Mouse (Mus musculus): ENCODE measurements at regions not wholly inside any gene's neighbourhood (a gene's known extent, or its start where the extent isn't known, plus 50 kb on each side); places are given as distances from the start of the nearest gene placed in this dataset.

GRCm38 (mm10) chr8:8532907-8533306 lies 128.1 kb downstream of the Efnb2 start:
- no peaks in the 10 kb centered on the region for H3K9me3 ChIP-seq (replicated peaks; ENCODE audit: insufficient read depth, low read length)
- no peak for TF ChIP-seq EP300 (IDR thresholded peaks at IDR 0.05; ENCODE audit: low read depth in 1 of 2, low read length in 2 of 2)
- TF ChIP-seq RAD21 (IDR thresholded peaks at IDR 0.05; ENCODE audit: low read depth, low read length): no peak
- no peak for TF ChIP-seq CTCF (IDR thresholded peaks at IDR 0.05 in 2 of 3, conservative IDR thresholded peaks at IDR 0.05 in 1 of 3; ENCODE audit: control insufficient read depth in 1 of 3, insufficient read depth in 1 of 3, low read depth in 2 of 3, low read length in 3 of 3, poor library complexity in 1 of 3, severe bottlenecking in 1 of 3)
- no peak for TF ChIP-seq MAZ (IDR thresholded peaks at IDR 0.05; ENCODE audit: low read depth, low read length)
- no peak for TF ChIP-seq GABPA (IDR thresholded peaks at IDR 0.05; ENCODE audit: low read depth, low read length)
- no peak for TF ChIP-seq USF2 (IDR thresholded peaks at IDR 0.05; ENCODE audit: borderline replicate concordance in 1 of 2, insufficient read depth in 1 of 2, low read depth in 1 of 2, low read length in 2 of 2)
- no peak for TF ChIP-seq MEF2A (IDR thresholded peaks at IDR 0.05; ENCODE audit: extremely low read depth, insufficient replicate concordance, low read depth, low read length, poor library complexity, severe bottlenecking)
- TF ChIP-seq ZNF384 (IDR thresholded peaks at IDR 0.05; ENCODE audit: low read depth, low read length): no peak
- TF ChIP-seq MAFK (IDR thresholded peaks at IDR 0.05; ENCODE audit: borderline replicate concordance, low read depth, low read length): no peak
- no peak for TF ChIP-seq POLR2AphosphoS2 (IDR thresholded peaks at IDR 0.05; ENCODE audit: low read length)
- TF ChIP-seq UBTF (IDR thresholded peaks at IDR 0.05; ENCODE audit: borderline replicate concordance, insufficient read depth, low read depth, low read length): no peak
- no peak for TF ChIP-seq SMC3 (IDR thresholded peaks at IDR 0.05; ENCODE audit: low read depth, low read length)
- TF ChIP-seq HCFC1 (IDR thresholded peaks at IDR 0.05; ENCODE audit: low read depth, low read length): no peak
- TF ChIP-seq NELFE (IDR thresholded peaks at IDR 0.05; ENCODE audit: low read depth, low read length): no peak
- no peak for TF ChIP-seq ZMIZ1 (IDR thresholded peaks at IDR 0.05; ENCODE audit: low read depth, low read length)
- TF ChIP-seq ELF1 (IDR thresholded peaks at IDR 0.05; ENCODE audit: low read depth, low read length): no peak
- TF ChIP-seq SIN3A (IDR thresholded peaks at IDR 0.05; ENCODE audit: low read length): no peak
- TF ChIP-seq TBP (IDR thresholded peaks at IDR 0.05; ENCODE audit: low read depth, low read length): no peak
- TF ChIP-seq ZKSCAN1 (IDR thresholded peaks at IDR 0.05; ENCODE audit: low read depth, low read length): no peak
- TF ChIP-seq TAL1 (IDR thresholded peaks at IDR 0.05; ENCODE audit: low read length): no peak
- H3K79me2 ChIP-seq (ENCODE audit: control insufficient read depth, insufficient read depth, low read length, poor library complexity): no peaks in the 10 kb centered on the region
- H3K4me1 ChIP-seq (ENCODE audit: control insufficient read depth in 1 of 2, insufficient read depth in 2 of 2, low read length in 2 of 2): no peaks in the 10 kb centered on the region
- no peak for DNase-seq (ENCODE audit: low read depth, low spot score)
- H3K27ac ChIP-seq (ENCODE audit: control insufficient read depth, low read depth, low read length): no peak overlapping the region
- H3K9ac ChIP-seq (ENCODE audit: control insufficient read depth, low read depth, low read length, poor library complexity, severe bottlenecking): no peak overlapping the region
- H3K27me3 ChIP-seq (ENCODE audit: control insufficient read depth in 1 of 2, insufficient read depth in 2 of 2, low read length in 2 of 2): no peaks in the 10 kb centered on the region
- H3K4me3 ChIP-seq (ENCODE audit: control insufficient read depth in 1 of 2, insufficient read depth in 1 of 2, low read depth in 2 of 2, low read length in 2 of 2): no peak overlapping the region
- H3K36me3 ChIP-seq (ENCODE audit: control insufficient read depth in 1 of 2, insufficient read depth in 2 of 2, low read length in 2 of 2): no peaks in the 10 kb centered on the region

GRCm38 (mm10) chr8:8530540-8530939 lies 130.5 kb downstream of the Efnb2 start:
- Histone ChIP-seq H3K9me3 (replicated peaks; ENCODE audit: insufficient read depth, low read length) (no peaks in the 10 kb centered on the region), H3K27me3 (ENCODE audit: control insufficient read depth in 1 of 2, insufficient read depth in 2 of 2, low read length in 2 of 2) (no peaks in the 10 kb centered on the region), H3K79me2 (ENCODE audit: control insufficient read depth, insufficient read depth, low read length, poor library complexity) (no peaks in the 10 kb centered on the region), H3K27ac (ENCODE audit: control insufficient read depth, low read depth, low read length) (no peak overlapping the region), H3K4me3 (ENCODE audit: control insufficient read depth in 1 of 2, insufficient read depth in 1 of 2, low read depth in 2 of 2, low read length in 2 of 2) (no peak overlapping the region), H3K9ac (ENCODE audit: control insufficient read depth, low read depth, low read length, poor library complexity, severe bottlenecking) (no peak overlapping the region), H3K36me3 (ENCODE audit: control insufficient read depth in 1 of 2, insufficient read depth in 2 of 2, low read length in 2 of 2) (no peaks in the 10 kb centered on the region), H3K4me1 (ENCODE audit: control insufficient read depth in 1 of 2, insufficient read depth in 2 of 2, low read length in 2 of 2) (no peaks in the 10 kb centered on the region)
- DNase-seq (ENCODE audit: low read depth, low spot score): no peak
- no peak for TF ChIP-seq ZC3H11A (IDR thresholded peaks at IDR 0.05; ENCODE audit: low read depth, low read length)
- no peak for TF ChIP-seq MXI1 (IDR thresholded peaks at IDR 0.05; ENCODE audit: low read depth, low read length)
- TF ChIP-seq MYB (IDR thresholded peaks at IDR 0.05; ENCODE audit: low read depth, low read length): no peak
- TF ChIP-seq POLR2AphosphoS5 (IDR thresholded peaks at IDR 0.05; ENCODE audit: borderline replicate concordance, low read depth, low read length): no peak
- no peak for TF ChIP-seq KAT2A (conservative IDR thresholded peaks at IDR 0.05; ENCODE audit: low read depth, low read length)
- no peak for TF ChIP-seq JUND (IDR thresholded peaks at IDR 0.05; ENCODE audit: low read depth, low read length)
- no peak for TF ChIP-seq BHLHE40 (IDR thresholded peaks at IDR 0.05; ENCODE audit: borderline replicate concordance, low read depth, low read length)
- TF ChIP-seq GATA1 (IDR thresholded peaks at IDR 0.05; ENCODE audit: low read depth, low read length): no peak
- no peak for TF ChIP-seq ELF1 (IDR thresholded peaks at IDR 0.05; ENCODE audit: low read depth, low read length)
- no peak for TF ChIP-seq MAFK (IDR thresholded peaks at IDR 0.05; ENCODE audit: borderline replicate concordance, low read depth, low read length)
- no peak for TF ChIP-seq ZMIZ1 (IDR thresholded peaks at IDR 0.05; ENCODE audit: low read depth, low read length)
- no peak for TF ChIP-seq USF2 (IDR thresholded peaks at IDR 0.05; ENCODE audit: borderline replicate concordance in 1 of 2, insufficient read depth in 1 of 2, low read depth in 1 of 2, low read length in 2 of 2)
- TF ChIP-seq ETS1 (IDR thresholded peaks at IDR 0.05; ENCODE audit: low read depth, low read length): no peak
- no peak for TF ChIP-seq CTCF (IDR thresholded peaks at IDR 0.05 in 2 of 3, conservative IDR thresholded peaks at IDR 0.05 in 1 of 3; ENCODE audit: control insufficient read depth in 1 of 3, insufficient read depth in 1 of 3, low read depth in 2 of 3, low read length in 3 of 3, poor library complexity in 1 of 3, severe bottlenecking in 1 of 3)
- no peak for TF ChIP-seq POLR2A (IDR thresholded peaks at IDR 0.05; ENCODE audit: control insufficient read depth in 1 of 2, insufficient read depth in 1 of 2, low read depth in 1 of 2, low read length in 2 of 2, poor library complexity in 1 of 2)
- TF ChIP-seq NRF1 (IDR thresholded peaks at IDR 0.05; ENCODE audit: insufficient read depth, low read depth, low read length, poor library complexity, severe bottlenecking): no peak
